17 mouse cellular contexts compared by ENCODE assay signal in the genomic region with DNA sequence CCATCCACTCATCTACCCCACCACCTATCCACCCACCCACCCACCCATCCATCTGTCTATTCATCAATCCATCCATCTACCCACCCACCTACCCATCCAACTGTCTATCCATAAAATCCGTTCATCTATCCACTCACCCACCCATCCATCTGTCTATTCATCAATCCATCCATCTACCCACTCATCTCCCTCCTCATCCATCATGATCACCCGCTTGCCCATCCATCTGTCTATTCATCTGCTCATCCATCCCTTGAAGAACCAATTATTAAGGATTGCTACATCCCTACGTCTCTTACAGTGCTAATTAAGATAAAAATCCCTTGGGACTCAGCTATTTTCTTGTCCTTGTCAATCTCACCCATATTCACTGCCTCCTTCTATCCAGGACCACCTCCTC. TPM values are rescaled to one million over a fixed set of nuclear protein-coding genes. Genes with fewer than 3 reads are reported as not detected.
"Had no signal": no experiment of that assay in that cellular context is flagged by ENCODE, and none has a peak within 500 bp of the region (broad histone marks: within the 10 kb centered on the region; RNA-seq: fewer than 3 reads in every experiment).

No protein-coding gene starts in this region.

- H3K4me3 ChIP-seq: neural tube, embryonic 13.5 days; neural tube, embryonic 15.5 days; stomach, embryonic 15.5 days had no signal

- H3K27ac ChIP-seq: neural tube, embryonic 13.5 days; neural tube, embryonic 15.5 days; stomach, embryonic 15.5 days; stomach, postnatal 0 days had no signal

- DNase-seq: retina, postnatal 1 day; right cerebral cortex, adult 18-20 months; right cerebral cortex, postnatal 14 days; right cerebral cortex, postnatal 25 days; right cerebral cortex, postnatal 4 days; spleen, adult 18-20 months; thymus, adult 18-20 months; thymus, adult 2 months; thymus, postnatal 14 days; thymus, postnatal 25 days; thymus, postnatal 36 days; thymus, postnatal 4 days had no signal

RNA-seq across cellular contexts. Expression of a gene that starts 29.5 kb away (rescaled TPM):
- total RNA-seq: neutrophil, adult 5-6 weeks had no signal
